Mouse (Mus musculus) adrenal gland, postnatal 10 days (tissue): ENCODE data around the gene Sfxn5. TPM values are rescaled to one million over a fixed set of nuclear protein-coding genes. Genes with fewer than 3 reads are reported as not detected.

Experiments used
- DNase-seq: peaks from one replicate; pipeline ENCODE4 v3.0.0; 2021; ENCODE audit warnings: mixed read lengths
- microRNA-seq: library from miRNA; unstranded; fragments of <30 nt; microRNA quantifications from one replicate; pipeline ENCODE4 v1.2.0, GENCODE M21; 2021
- total RNA-seq, 2 experiments: library from RNA; stranded (reverse); gene quantifications; 2 replicates each; pipeline ENCODE4 v1.2.3; 2021

The Sfxn5 gene
- total RNA-seq, 2 experiments from 2014 or later, result 21.5 to 23.1 TPM

DNA sequence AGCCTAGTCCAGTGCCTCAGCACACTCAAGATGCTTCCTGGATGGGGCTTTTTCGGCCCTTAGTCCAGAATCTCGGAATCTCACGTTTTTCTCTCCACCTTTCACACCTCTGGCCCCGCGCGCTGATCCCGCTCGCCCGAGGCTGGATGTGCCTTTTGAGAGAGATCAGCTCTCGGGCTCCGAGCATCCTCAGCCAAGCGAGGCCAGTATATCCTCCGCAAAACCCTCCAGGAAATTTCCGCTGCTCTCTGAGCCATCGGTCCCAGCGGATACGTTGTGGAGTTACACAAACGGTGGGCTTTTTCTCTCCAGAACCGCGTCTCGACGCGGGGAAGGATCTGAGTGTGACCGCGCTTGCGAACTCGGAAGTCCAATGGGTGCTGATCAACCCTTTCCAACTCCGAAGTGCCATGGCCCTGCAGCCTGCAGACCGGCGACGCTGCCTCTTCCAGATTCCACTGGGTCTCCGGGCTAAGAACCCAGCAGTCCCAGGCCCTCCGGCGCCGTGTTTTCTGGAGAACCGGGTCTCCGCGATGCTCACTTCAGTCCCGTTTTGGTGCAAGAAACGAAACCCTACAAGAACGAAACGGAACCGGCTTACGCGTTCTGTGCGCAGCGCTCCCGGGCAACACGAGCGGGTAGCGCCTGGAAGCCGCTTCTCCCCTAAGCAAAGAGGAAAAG lies 143.2 kb downstream of the Sfxn5 start:
- DNase-seq, result no peak

DNA sequence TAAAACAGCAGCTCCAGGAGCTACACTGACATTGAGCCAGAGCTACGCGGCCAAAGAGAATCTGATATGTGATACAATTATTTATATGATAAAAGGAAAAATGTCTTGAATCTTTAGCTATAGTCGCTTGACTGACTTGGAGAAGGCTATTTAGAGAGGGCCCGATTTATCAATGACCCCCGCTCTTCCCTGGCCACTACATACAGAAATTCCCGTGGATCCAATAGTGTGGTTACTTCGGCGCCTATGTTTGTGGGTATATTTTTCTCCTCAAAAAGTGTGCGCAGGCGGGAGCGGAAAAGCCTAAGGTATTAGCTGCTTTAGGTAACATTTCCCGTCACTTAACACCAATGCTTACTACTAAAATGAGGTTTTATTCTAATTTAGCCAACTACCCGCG lies 143.9 kb downstream of the Sfxn5 start:
- no peak for DNase-seq

DNA sequence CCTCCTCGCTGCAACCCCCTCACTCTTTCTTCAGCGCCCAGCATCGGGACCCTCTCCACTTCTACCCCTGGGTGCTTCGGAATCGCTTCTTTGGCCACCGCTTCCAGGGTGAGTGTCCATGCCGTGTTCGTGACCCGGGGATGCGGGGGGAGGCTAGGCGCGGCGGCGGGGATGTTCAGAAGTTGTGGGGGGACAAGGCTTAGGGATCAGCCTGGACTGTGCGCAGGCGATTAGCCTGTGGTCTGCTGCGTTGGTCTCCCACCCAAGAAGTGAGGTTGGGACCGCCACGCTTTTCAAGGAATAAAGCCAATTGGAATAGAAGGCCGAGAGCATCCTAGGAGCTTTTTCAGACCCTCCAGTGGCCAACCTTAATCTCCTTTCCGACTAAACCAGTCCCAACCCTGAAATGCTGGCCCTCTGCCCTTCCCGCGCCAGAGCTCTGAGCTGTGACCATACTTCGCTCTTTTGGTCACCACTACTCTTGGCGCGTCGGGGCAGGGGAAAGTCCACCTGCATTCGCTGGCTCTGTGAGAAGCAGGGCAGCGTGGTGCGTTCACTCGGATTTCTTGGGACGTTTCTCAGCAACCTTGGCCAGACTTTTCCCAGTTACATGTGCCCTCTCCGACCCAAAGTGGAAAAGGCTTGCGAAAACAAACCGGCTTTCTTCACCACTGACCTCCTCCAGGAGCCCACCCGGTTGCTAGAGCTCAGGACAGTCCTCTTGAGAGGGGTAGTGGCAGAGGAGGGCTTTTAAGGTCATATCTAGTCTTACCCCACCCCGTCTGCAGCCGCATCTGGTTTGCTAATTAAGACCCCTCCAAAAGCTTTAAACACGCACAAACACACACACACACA lies 144.7 kb downstream of the Sfxn5 start:
- no peak for DNase-seq

DNA sequence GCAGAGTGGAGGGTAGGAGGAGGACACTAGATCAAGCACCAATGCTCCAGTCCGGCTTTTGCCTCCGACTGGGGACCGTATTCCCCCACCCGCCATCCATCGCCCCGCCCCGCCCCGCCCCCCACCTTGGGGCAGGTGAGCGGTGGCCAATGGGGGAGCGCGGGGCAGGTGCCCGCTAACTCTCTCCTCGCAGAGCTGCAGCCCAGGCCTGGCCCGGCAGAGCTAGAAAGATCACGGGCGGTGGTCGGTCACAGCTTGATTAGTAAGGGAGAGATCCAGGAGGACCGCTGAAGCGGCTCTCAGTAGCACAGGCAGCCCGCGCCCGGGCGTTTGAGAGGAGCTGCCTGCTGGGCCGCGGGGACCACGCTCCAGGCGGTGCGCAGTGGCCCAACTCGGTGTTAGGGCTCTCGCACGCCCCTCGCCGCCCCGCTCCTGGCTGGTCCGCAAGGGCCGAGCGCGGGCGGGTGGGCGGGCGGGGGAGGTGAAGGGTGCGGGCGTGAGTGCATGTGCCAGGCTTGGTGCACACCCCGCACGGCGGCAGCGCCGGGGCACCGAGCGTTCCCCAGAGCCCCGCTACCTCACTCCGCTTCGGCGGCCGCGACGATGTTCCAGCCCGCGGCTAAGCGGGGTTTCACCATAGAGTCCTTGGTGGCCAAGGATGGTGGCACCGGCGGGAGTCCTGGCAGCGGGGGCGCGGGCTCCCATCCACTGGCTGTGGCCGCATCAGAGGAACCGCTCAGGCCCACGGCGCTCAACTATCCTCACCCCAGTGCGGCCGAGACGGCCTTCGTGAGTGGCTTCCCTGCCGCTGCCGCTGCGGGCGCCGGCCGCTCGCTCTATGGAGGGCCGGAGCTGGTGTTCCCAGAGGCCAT lies 145.6 kb downstream of the Sfxn5 start, which contains the start of gene Emx1:
Gene Emx1, plus strand, starts transcription at position 99 of the 872 bp plus-strand sequence.
- peak; percentile 29 for DNase-seq

DNA sequence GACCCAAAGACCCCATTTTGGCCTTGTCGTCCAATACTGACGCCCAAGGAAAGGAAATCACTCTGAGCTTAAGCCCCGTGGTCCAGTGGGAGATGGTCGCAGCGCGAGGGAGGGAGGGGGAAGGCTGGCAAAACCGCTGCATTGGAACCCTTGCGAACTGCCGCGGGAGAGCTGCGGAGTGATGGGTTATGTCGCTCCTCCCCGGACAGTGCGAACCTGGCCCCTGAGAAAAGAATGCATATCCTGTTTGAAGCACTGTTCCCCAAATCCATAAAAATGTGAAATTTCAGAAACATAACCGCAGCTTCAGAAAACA lies 146.5 kb downstream of the Sfxn5 start:
- DNase-seq, result no peak

DNA sequence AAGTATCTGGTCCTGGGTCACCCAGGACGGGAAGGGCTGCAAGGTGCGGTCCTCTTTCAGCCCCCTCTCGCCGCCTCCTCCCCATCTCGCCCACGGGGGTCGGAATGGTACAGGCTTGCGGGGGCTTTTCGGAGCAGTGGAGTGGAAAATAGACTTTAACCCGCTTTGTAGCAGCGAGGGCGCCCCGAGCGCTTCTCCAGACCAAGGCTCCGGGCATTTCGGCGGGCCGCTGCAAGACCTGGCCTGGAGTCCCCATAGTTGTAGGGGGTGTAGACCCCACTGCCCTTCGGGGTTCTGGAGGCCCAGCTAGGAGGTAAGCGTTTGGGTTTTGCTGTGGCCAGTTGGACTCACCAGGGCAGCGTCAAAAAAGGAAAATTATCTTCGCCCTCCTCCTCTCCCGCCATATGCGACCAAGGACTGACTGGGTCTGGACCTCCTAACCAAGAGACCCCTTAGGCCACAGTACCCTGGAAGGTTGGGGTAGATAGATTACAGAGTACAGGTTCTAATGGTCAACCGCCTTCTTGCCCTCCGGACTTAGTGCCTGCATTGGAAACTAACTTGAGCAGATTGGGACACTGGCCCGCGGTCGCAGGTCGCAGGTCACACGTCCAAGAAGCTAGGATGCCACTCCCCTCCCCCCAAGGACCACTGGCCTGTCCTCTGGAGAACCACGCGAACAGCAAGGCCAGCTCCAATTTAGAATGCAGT lies 147.0 kb downstream of the Sfxn5 start:
- no peak for DNase-seq

DNA sequence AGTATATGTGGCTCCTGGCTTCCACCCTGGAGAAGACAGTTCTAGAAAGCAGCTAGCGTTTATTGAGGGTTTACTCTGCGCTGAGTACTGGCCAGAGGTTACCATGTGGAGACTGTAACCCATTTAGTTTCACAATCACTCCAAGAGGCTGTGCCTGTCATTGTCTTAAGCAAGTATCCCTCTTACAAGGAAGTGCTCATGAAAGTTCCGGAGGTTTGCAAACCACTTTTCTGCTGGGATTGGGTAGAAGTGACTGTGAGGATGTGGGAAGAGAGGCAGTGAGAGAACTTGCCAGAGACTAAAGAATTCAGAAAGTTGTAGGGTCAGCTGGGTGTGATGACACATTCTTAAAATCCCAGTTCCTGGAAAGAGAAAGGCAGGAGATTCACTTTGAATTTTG lies 149.3 kb downstream of the Sfxn5 start:
- no peak for DNase-seq

DNA sequence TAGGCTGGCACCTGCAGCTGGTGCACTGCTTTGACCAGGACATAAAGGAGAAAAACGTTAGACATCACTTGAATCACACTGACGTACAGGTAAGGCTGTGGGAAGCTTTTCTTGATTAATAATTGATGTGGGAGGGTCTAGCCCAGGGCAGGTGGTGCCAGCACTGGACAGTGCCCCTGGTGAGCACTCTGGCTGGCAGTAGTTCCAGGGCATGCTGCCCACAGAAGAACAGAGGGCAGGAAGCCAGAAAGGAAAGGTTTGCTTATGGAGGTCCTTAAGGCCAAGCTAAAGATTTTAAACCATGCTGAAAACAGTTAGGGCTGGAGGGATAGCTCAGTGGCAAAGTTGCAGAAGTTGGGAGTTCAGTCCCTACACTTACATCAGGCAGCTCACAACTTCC lies 153.2 kb downstream of the Sfxn5 start:
- no peak for DNase-seq

DNA sequence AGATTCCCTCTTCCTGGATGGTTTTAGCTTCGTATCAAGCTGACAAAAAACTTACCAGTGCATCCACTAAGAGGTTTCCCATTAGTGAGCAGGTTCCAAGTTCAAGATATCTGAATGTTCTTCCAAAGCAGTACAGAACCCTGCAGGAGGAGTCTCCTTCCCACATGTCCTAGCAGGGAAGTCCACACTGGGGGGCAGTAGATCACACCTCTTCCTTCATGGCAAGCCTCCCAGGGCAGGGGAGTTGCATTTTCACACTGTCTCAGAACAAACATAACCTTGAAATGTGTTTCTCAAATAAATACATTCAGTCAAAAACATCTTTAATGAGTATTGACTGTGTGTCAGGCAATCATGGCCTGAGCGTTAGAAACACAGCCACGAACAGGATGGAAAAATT lies 153.7 kb downstream of the Sfxn5 start:
- DNase-seq, result no peak

DNA sequence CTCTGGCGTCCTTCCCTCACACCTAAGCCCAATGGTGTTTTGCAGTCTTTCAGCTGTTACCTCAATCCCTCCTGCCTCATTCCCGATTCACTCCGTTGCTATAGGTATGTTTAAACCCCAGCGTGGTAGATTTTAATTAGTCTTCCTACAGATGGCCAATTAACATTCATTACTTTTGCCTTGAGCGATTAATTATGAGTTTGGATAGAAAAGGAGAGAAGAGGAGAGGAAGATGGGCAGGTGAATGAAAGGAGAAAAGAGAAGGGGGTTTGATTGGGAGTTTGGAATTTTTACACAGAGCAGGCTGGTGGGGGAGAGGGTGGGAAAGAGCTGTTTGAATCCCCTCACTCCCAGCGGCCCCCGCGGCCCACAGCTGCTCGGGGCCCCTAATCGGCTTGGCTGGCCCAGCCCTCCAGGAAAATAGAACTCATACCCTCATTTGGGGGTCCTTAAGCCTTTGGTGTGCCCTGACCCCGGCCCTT lies 167.7 kb downstream of the Sfxn5 start:
- DNase-seq, result no peak

Small RNA genes within 50 kb of the gene (microRNA-seq; reads per million reads assigned to microRNA genes)
- not detected for gene Mir705

Other genes with a start within 250 kb of the Sfxn5 start
- 10 to 100 TPM; 72.1 to 75.5 TPM for gene Spr, start 195.7 kb downstream of the Sfxn5 start, total RNA-seq
- gene Emx1, start 146.0 kb downstream of the Sfxn5 start, total RNA-seq, result not detected
- gene Rab11fip5, start 41.2 kb upstream of the Sfxn5 start, total RNA-seq, result 10 to 100 TPM; 24.5 to 32.4 TPM
- gene Noto, start 90.5 kb upstream of the Sfxn5 start, total RNA-seq, result not detected
- 10 to 100 TPM; 25.7 to 26.7 TPM for gene Smyd5, start 98.6 kb upstream of the Sfxn5 start, total RNA-seq
- gene Cct7, start 118.1 kb upstream of the Sfxn5 start, total RNA-seq, result 100 to 1,000 TPM; 194 to 207 TPM
- gene Pradc1, start 118.5 kb upstream of the Sfxn5 start, total RNA-seq, result 10 to 100 TPM; 13.2 to 14.4 TPM
- gene Fbxo41, start 169.6 kb upstream of the Sfxn5 start, total RNA-seq, result 1 to 10 TPM in 1 of 2 experiments, under 1 TPM in 1; 0.60 to 1.4 TPM
- gene Egr4, start 180.2 kb upstream of the Sfxn5 start, total RNA-seq, result under 1 TPM in 1 of 2 experiments, not detected in 1; 0.21 TPM